ENCODE assay signal across 1 mouse cellular context in the genomic region with DNA sequence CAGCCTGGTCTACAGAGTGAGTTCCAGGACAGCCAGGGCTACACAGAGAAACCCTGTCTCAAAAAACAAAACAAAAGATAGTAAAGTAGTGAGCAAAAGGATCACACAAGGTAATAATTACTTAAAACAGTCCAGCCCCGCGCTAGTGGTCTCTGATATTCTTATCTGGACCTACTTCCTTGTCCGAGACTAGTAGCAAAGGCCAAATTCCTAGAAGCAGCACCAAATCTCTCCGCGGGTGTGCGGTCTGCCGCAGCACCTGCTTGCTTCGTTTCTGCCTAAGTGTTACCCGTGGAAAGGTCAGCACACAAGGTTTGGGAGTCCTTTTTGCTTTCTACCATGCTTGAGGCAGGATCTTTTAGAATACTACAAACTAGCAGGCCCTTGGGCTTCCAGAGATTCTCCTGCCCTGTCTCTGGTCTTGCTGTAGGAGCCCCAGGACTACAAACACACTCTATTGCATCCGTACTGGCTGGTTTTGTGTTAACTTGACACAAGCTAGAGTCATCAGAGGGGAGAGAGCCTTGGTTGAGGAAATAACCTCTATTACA.
A peak's percentile ranks its signal among the peaks of the same experiment; 100 is the strongest.
TF ChIP-seq lines count a peak whose summit lies in the region.

No protein-coding gene starts in this region.

TF ChIP-seq in MEL, 35 proteins besides CTCF, POLR2A, EP300 and RAD21 (continued from another document):
- no peak for TF ChIP-seq ZKSCAN1 (IDR thresholded peaks at IDR 0.05; ENCODE audit: low read depth, low read length)
- TF ChIP-seq MEF2A (IDR thresholded peaks at IDR 0.05; ENCODE audit: extremely low read depth, insufficient replicate concordance, low read depth, low read length, poor library complexity, severe bottlenecking), result no peak
- TF ChIP-seq MYC (IDR thresholded peaks at IDR 0.05; ENCODE audit: low read depth, low read length), result 0 out of 2 replicates have a peak, but pooled peaks have one; percentile 17
- TF ChIP-seq SMC3 (IDR thresholded peaks at IDR 0.05; ENCODE audit: low read depth, low read length), result no peak
- no peak for TF ChIP-seq ZNF384 (IDR thresholded peaks at IDR 0.05; ENCODE audit: low read depth, low read length)
- TF ChIP-seq SIN3A (IDR thresholded peaks at IDR 0.05; ENCODE audit: low read length), result peak; percentile 59; the same call in 1 of the 2 replicates
- no peak for TF ChIP-seq HCFC1 (IDR thresholded peaks at IDR 0.05; ENCODE audit: low read depth, low read length)
- no peak for TF ChIP-seq ZMIZ1 (IDR thresholded peaks at IDR 0.05; ENCODE audit: low read depth, low read length)
- TF ChIP-seq MAZ (IDR thresholded peaks at IDR 0.05; ENCODE audit: low read depth, low read length), result no peak
- peak; percentile 69; the same call in 1 of the 2 replicates for TF ChIP-seq ETS1 (IDR thresholded peaks at IDR 0.05; ENCODE audit: low read depth, low read length)
- peak; percentile 58; the same call in 1 of the 2 replicates for TF ChIP-seq RCOR1 (IDR thresholded peaks at IDR 0.05; ENCODE audit: low read depth, low read length)
- TF ChIP-seq TCF12 (IDR thresholded peaks at IDR 0.05; ENCODE audit: low read depth, low read length), result peak; percentile 69; the same call in 1 of the 2 replicates
- no peak for TF ChIP-seq MAX (IDR thresholded peaks at IDR 0.05; ENCODE audit: low read length)
- TF ChIP-seq ELF1 (IDR thresholded peaks at IDR 0.05; ENCODE audit: low read depth, low read length), result 0 out of 2 replicates have a peak, but pooled peaks have one; percentile 25
- no peak for TF ChIP-seq USF1 (IDR thresholded peaks at IDR 0.05; ENCODE audit: low read depth, low read length)
- no peak for TF ChIP-seq KAT2A (conservative IDR thresholded peaks at IDR 0.05; ENCODE audit: low read depth, low read length)
- no peak for TF ChIP-seq USF2 (IDR thresholded peaks at IDR 0.05; ENCODE audit: borderline replicate concordance in 1 of 2, insufficient read depth in 1 of 2, low read depth in 1 of 2, low read length in 2 of 2)
